Mouse (Mus musculus) frontal cortex, postnatal 10 days (tissue): Measurements from ENCODE around the gene Txndc5.

Experiments used
- DNase-seq, 2 experiments: peaks; one replicate each; pipeline ENCODE4 v3.0.0; 2022; ENCODE audit warnings: low spot score in 2 of 2, mixed read lengths in 1 of 2

Gene Txndc5

GRCm38 (mm10) chr13:38526116-38526515 lies 2.5 kb downstream of the Txndc5 start:
- no peak for DNase-seq

- DNase-seq: no peak
Measured at GRCm38 (mm10) chr13:38525261-38525660, 3.4 kb downstream of the Txndc5 start.

GRCm38 (mm10) chr13:38523231-38523630 lies 5.4 kb downstream of the Txndc5 start:
- no peak for DNase-seq

DNA sequence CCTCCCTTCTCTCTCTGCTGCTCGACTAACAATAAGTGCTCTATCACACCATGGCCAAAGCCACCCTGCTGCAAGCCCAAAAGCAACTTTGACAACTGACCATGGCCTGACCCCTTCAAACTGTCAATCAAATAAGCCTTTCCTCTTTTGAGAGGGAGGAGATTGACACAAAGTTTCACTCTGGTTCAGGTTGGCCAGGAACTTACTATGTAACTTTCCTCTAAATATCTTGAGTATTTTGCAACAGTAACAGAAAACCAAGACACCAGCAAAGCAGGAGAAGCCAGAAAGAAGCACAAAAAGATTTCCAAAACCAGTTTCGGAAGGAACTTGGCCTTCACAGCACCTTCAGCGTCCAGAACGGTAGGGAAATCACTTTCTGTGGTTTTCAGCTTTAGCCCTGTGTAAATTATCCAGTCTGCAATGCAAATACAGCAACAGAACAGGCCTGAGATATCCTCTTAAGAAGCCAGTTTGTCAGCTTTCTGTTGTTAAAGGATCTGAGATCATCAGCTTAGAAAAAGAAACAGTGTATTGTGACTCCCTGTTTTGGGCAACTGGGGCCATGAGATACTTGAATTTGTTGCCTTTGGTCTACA lies 6.5 kb downstream of the Txndc5 start:
- no peak for DNase-seq

DNA sequence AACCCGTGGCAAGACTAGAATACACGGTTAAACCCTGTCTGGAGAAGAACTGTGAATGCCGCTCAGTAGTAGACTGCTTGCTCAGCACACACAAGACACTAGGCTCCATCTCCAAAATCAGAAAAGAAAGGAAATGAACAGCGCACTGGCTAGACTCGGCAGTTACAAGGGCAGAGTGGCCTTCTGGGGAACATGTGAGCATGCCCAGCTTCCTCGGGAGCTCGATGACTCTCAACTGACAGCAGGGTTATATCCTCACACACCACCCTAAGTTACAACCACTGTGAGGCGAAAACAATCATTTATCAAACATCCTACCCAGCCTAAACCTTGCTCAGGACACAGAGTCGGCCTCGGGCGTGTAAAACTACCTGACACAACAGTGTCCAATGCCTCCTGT lies 8.3 kb downstream of the Txndc5 start:
- DNase-seq: no peak

DNA sequence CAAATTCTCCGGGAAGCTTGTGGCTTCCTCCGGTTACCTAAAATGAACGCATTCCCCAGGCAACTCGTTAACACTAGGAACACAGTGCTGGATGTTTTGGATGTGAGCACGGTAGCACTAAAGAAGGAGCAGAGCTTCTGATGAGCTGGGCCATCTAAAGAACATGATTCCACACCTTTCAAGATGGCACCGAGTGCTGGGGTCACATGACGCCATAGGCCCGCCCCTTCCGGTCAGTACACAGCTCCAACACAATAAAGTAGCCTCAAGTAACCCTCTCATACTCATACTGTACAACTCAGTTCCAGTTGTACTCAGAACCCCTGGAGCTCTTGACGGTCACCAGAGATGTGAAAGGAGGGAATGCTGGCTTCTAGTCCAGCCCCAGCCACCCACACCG lies 12.0 kb downstream of the Txndc5 start:
- no peak for DNase-seq

DNA sequence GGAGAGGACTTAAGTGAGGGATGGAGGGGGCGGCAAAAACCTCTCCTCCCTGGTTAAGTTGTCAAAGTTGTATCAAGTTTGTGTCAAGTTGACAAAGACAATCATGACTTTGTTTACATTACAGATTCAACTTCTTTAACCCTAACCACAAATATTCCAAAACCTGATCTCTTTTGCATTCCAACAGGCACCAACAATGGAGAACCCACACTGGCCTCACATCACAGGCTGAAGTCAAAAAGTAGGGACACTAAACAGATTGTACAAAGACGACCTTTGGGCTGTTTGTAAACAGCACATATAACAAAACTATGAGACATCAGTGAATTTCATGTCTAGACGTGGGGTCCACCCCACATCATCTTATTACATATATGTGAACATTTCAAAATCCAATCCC lies 12.8 kb downstream of the Txndc5 start:
- DNase-seq: no peak

DNA sequence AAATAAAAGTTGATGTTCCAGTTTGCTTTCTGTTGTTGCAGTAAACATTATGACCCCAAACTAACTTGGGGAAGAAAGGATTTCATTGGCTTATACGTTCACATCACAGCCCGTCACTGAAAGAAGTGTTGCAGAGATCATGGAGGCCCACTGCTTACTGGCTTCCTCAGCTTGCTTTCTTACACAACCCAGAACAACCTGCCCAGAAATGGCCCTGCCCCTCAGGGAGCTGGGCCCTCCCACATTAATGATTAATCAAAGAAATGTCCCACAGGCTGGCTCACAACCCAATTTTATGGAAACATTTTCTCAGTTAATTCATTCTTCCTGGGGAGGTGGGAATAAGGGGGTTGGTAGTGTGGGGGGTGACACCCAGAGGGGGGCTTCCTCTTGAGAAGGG lies 13.2 kb downstream of the Txndc5 start:
- DNase-seq: no peak

DNA sequence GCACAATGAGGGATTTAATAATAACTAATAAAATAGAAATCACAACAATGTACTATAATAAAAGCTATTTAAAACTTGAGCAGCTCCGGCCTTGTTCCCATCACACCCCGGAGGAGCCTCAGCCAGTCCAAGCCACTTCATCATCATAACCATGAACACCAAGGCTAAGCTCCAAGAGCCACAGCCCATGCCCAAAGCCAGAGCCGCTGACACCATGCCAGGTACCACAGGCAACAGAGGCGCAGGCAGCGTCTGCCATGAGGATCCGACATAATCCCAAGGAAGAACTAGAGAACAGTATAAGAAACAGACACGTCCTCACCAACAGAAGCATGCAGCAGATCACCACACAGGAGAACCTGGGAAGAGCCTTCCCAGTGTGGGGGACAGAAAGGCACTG lies 14.7 kb downstream of the Txndc5 start:
- DNase-seq: no peak

DNA sequence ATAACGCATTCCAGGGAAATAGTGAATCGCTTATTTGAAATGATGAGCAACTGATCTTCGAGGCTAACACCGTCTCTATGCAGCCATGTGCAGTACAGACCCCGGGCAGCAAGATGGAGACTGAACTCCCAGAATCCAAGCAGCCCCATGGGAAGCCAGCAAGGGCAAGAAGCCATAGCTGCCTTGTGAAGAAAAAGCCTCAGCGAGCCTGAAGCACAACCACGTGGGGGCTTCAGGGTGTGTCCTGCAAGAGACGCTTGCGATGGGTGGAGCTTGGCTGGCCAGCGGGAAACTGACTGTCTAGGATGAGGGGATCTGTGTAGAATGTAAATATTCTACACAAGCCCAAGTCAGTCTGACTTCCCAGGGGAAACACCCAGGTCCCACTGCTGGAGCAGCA lies 16.6 kb downstream of the Txndc5 start:
- no peak for DNase-seq

DNA sequence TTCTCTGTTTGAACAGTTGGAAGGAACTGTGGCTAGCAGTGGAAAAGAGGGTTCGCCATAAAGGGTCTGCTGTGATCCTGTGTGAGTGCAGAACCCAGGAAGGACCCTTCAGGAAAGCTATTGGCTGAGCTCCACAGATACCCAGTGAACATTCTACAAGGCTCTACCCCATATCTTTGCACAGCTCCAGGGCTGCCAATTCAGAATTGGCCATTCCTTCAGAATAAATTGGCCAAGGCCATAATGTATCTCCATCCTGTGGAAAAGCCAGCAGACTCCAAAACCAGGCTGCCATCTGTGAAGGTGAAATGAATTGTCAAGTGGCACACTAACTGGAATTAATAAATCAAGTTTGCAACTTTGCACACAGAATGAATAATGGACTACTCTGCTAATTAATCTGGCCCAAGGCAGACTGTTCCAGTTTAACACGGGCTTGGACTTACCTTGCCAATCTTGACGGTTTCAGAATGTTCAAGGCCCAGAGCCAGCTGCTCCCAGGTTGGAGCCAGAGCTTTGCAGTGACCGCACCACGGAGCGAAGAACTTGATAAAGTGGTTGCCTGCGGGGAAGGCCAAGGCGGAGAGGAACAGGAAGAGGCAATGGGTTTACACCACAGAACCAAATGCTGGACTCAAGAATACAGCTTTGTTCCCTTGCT lies 18.8 kb downstream of the Txndc5 start:
- no peak for DNase-seq

- no peak for DNase-seq
Measured at GRCm38 (mm10) chr13:38506936-38507335, 21.7 kb downstream of the Txndc5 start.

DNA sequence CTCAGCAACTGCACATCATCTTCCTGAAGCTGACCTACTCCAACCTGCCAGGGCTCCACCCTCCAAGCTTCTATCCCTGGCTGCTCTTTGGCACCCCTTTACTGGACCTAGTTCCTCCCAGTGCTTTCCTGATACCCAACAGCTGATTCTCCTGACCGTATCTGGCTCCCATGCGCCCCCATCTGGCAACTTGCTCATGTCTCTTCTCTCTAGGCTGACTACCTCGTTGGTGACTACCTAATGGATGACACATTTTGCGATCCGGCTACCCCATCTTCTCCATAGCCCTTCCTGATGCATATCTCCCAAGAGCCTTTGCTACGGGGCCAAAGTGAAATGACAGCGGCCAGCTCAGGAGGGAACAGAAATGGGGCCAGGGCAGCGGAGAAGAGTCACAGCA lies 22.3 kb downstream of the Txndc5 start:
- peak in 1 of 2 experiments; percentile 43 for DNase-seq

DNA sequence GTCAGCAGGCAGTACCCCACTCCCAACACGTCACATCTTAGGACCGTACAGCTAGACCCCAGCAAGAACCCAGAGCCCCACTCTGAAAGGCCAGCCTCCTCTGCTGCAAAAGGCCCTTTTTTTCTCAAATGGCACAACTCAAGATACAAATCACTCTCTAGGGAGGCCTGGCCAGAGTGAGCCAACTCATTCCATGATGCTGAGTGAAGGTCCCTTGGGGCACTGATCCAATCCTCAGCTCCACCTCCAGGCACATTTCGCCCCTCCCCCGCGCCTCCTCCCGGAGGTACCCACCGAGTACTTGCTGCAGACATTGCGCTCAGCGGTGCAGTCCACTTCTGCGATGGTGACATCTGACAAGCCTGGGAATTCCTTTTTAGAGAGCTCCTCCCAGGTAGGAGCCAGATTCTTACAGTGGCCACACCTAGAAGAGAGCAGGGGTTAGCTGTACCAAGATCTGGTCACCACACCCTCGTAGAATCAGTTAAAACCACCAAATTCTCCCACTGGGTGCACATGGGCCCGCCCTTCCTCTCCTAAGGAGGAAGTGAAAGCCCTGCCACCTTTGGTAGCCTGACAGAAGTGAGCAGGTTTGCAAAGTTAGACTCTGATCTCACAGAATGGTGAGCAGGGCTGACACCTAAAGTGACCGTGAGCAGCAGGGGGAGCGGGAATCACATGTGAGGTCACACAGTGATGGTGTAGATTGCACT lies 25.3 kb downstream of the Txndc5 start:
- no peak for DNase-seq

DNA sequence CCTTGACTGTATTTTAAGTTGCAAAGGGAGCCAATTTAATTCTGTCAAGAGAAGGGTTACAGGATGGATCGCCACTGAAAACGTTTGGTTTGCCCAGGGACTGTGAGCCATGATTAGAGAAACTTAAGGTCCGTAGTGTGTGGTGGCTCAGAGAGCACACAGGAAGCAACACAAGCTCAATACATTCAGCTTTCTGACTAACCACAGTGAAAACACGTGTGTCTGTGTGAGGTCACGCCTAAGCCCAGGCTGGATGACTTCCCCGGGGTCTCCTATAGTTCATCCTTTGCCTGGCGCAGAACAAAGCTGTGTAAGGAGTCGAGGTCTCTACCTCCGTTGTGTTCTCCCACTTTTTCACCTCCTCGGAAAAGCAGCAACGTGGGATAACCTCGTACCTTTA lies 27.3 kb downstream of the Txndc5 start:
- DNase-seq: no peak

GRCm38 (mm10) chr13:38496715-38497114 lies 31.9 kb downstream of the Txndc5 start:
- no peak for DNase-seq

DNA sequence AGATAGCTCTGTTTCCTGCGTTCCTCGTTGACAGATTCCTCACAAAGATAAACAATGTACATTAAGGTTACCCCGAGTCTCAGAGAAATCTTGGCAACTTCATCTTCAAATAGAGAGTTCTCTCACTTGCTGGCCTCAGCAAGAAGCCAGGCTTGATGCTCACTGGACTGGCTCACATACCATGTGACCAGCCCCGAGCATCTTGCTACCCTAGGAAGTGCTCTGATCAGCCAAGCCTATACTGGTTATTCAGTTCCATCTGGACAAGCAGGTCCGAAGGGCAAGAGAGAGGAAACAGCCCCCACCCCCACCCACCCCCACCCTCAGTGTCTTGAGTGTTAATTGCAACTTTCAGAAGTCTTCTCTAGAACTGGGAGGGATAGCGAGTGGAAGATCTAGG lies 41.9 kb downstream of the Txndc5 start:
- no peak for DNase-seq

DNA sequence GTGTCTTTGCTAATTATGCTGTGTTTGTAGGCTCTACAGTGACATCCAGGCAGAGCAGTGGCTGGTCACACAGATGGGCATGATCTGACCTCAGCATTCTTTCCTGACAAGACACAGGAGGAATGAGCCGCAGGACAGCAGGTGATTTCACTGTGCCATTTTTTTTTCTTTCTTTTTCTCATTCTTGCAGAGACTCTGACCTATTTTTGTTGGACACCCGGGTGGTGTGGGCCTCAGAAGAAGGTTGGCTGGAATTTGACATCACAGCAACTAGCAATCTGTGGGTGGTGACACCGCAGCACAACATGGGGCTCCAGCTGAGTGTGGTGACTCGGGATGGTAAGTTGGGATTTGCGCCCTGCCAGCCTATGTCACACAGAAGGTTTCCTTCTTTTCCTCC lies 43.9 kb downstream of the Txndc5 start:
- DNase-seq: no peak

- DNase-seq: no peak
Measured at GRCm38 (mm10) chr13:38481021-38481420, 47.6 kb downstream of the Txndc5 start.

- no peak for DNase-seq
Measured at GRCm38 (mm10) chr13:38476936-38477335, 51.7 kb downstream of the Txndc5 start.

- DNase-seq: no peak
Measured at GRCm38 (mm10) chr13:38473497-38473896, 55.1 kb downstream of the Txndc5 start.

- DNase-seq: no peak
Measured at GRCm38 (mm10) chr13:38472636-38473035, 56.0 kb downstream of the Txndc5 start.

DNA sequence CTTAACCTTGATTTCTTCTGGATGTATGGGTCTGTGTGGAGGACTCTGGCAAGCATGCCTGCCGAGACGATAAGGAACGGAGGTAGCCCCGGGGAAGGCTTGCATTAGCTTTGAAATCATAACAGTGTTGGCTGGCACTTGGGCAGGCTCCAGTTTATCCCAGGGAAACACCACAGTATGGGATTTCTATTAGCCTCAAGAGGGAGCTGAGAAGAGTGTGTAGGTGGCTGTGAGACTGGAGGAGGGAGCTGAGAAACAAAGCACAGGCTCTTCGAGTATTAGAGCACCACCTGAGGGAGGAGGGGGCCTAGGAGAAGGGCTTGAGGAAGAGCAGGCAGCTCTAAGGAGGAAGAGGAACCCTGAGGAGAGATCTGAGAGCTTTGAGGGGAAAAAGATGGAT lies 57.7 kb downstream of the Txndc5 start:
- no peak for DNase-seq
